Mouse (Mus musculus) limb, embryonic 12.5 days (tissue): ENCODE measurements around the gene Kif17. TPM values are rescaled to one million over a fixed set of nuclear protein-coding genes. Genes with fewer than 3 reads are reported as not detected.

Experiments
- ATAC-seq: fragments of 200-750 bp; cut with Nextera tagmentation; 2 replicates; pipeline ENCODE4 v1.8.0; 2017; ENCODE audit warnings: low read depth, moderate TSS enrichment; ENCODE audit not compliant: insufficient number of reproducible peaks, insufficient read depth, low FRiP score, low TSS enrichment
- H3K27ac ChIP-seq: fragments of 300-500 bp; sonication (generic); 2 replicates; pipeline ENCODE4 v1.5.1; 2016; ENCODE audit warnings: mild to moderate bottlenecking, moderate library complexity
- H3K27me3 ChIP-seq: fragments of 300-500 bp; sonication (generic); 2 replicates; pipeline ENCODE4 v1.6.1; 2016; ENCODE audit warnings: mild to moderate bottlenecking, moderate library complexity
- H3K36me3 ChIP-seq: fragments of 300-500 bp; sonication (generic); 2 replicates; pipeline ENCODE4 v1.6.1; 2016; ENCODE audit warnings: mild to moderate bottlenecking, moderate library complexity
- H3K4me1 ChIP-seq: fragments of 300-500 bp; sonication (generic); replicated peaks from 2 replicates; pipeline ENCODE4 v1.6.1; 2016
- H3K4me2 ChIP-seq: fragments of 300-500 bp; sonication (generic); 2 replicates; pipeline ENCODE4 v1.6.1; 2016; ENCODE audit warnings: mild to moderate bottlenecking, moderate library complexity
- H3K4me3 ChIP-seq: fragments of 300-500 bp; sonication (generic); replicated peaks from 2 replicates; pipeline ENCODE4 v1.5.1; 2016; ENCODE audit warnings: mild to moderate bottlenecking
- H3K9ac ChIP-seq: fragments of 300-500 bp; sonication (generic); replicated peaks from 2 replicates; pipeline ENCODE4 v1.6.1; 2016; ENCODE audit warnings: mild to moderate bottlenecking, moderate library complexity
- H3K9me3 ChIP-seq: fragments of 300-500 bp; sonication (generic); 2 replicates; pipeline ENCODE4 v1.6.1; 2016; ENCODE audit warnings: mild to moderate bottlenecking, moderate library complexity
- WGBS: fragments of 180-500 bp; shearing (Covaris S2); methylation state at CpG from one replicate; pipeline ENCODE4 v1.1.7; 2016; 5-methylcytosine and 5-hydroxymethylcytosine counted together
- microRNA-seq: library from miRNA; unstranded; fragments of <30 nt; microRNA quantifications from one replicate; pipeline ENCODE4, GENCODE M21; 2017
- polyA plus RNA-seq: library from polyadenylated mRNA; unstranded; fragments of >200 nt; fragmentation: Nextera tagmentation; extraction: Ambion mirVana; gene quantifications from 2 replicates; pipeline ENCODE4 v1.2.1, GENCODE M21; 2016

Kif17 gene
- polyA plus RNA-seq, 1 experiment from 2014 or later: 1.3 TPM

GRCm38 (mm10) chr4:138342778-138343177, 92.5 kb downstream of the Kif17 start:
- Histone ChIP-seq H3K9me3 (no peaks in the 10 kb centered on the region), H3K4me2 (no peak overlapping the region), H3K36me3 (no peaks in the 10 kb centered on the region), H3K27me3 (no peaks in the 10 kb centered on the region; the same call in 1 of the 2 replicates), H3K9ac (no peak overlapping the region), H3K4me3 (no peak overlapping the region), H3K4me1 (0 out of 2 replicates have a peak, but pooled peaks cover 3% of the 10 kb centered on the region), H3K27ac (no peak overlapping the region)
- WGBS: 69% methylated on average over 6 of the region's 6 CpGs
- no peak for ATAC-seq

DNA sequence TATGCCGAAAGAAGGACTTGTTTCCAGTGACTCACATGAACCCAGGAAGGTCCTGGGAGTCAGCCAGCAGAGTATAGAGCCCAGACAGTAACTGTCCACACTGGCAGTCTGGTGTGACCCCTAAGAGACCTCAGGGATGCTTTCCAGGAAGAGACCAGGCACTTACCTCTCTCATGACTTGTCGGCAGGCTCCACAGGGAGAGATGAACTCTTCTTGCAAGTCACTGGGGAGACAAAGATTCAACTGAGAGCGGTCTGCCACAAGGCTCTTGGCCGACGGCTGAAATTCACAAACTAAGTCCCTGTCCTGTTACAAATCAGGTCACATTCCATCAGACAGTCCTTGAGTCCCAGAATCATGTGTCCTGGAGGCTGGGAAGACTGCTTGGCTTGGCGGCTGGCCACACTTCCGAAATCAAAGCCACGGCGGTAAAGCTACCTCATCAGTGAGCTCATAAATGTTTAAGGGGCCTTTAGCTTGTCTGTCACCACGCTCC, 93.2 kb downstream of the Kif17 start:
- H3K4me3 ChIP-seq: no peak overlapping the region
- H3K36me3 ChIP-seq: no peaks in the 10 kb centered on the region
- no peak overlapping the region for H3K9ac ChIP-seq
- no peaks in the 10 kb centered on the region; the same call in 1 of the 2 replicates for H3K27me3 ChIP-seq
- H3K4me1 ChIP-seq: 0 out of 2 replicates have a peak, but pooled peaks cover 3% of the 10 kb centered on the region
- ATAC-seq: no peak
- no peaks in the 10 kb centered on the region for H3K9me3 ChIP-seq
- no peak overlapping the region for H3K4me2 ChIP-seq
- H3K27ac ChIP-seq: no peak overlapping the region
- WGBS: 47% methylated on average over 10 of the region's 10 CpGs

DNA sequence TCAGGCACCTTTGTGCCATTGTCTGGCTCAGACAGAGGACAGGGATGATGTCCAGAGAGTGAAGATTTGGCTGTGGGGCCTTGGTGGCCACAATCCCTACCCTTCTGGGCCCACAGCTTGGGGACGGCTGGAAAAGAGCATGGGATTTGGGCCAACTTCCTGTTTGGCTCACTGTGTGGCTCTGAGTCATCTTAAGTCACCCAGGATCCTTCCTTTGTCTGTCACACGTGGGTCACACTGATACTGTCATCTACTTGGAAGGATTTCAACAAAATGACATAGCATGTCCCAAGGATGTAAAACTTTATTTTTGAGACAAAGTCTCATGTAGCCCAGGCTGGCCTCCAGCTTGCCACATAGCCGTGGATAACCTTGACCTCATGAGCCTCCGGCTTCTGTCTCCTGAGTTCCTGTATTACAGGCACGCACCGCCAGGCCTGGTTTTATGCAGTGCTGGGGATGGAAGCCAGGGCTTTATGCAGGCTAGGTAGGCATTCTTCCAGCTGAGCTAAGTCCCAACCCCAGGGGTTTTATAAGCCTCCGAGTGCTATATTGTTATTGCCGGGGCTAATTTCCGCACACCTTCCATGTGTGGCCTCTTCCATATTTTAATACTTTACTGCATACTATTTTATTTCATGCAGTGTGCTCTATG, 94.8 kb downstream of the Kif17 start:
- H3K27ac ChIP-seq: no peak overlapping the region
- 77% methylated on average over 9 of the region's 9 CpGs for WGBS
- no peak for ATAC-seq
- H3K9me3 ChIP-seq: no peaks in the 10 kb centered on the region
- no peak overlapping the region for H3K4me2 ChIP-seq
- H3K36me3 ChIP-seq: no peaks in the 10 kb centered on the region
- H3K9ac ChIP-seq: no peak overlapping the region
- no peak overlapping the region for H3K4me3 ChIP-seq
- no peaks in the 10 kb centered on the region for H3K27me3 ChIP-seq
- 0 out of 2 replicates have a peak, but pooled peaks cover 3% of the 10 kb centered on the region for H3K4me1 ChIP-seq

DNA sequence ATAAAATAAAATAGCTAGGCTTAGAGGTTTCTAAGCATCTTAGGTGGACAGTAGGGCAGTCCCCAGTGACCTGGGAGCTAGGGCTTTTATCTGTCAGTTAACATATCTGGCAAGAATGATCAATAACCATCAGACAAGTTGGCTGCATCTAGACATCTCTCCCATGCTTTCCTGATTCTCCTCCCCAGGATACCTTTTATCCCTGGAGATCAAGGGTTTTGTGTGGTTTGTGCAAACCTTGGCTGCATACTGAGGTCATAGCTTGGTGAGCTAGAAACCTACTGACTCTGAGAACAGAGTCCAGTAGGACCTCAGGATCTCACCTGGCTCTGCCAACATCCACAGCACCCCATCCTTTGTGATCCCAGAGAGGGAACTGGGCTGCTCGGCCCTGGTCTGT, 97.0 kb downstream of the Kif17 start:
- WGBS: 83% methylated on average over 1 of the region's 1 CpGs

GRCm38 (mm10) chr4:138348716-138349115, 98.5 kb downstream of the Kif17 start:
- no peak overlapping the region for H3K4me3 ChIP-seq
- no peak overlapping the region for H3K4me2 ChIP-seq
- no peaks in the 10 kb centered on the region for H3K27me3 ChIP-seq
- no peak overlapping the region for H3K27ac ChIP-seq
- no peaks in the 10 kb centered on the region for H3K9me3 ChIP-seq
- ATAC-seq: no peak
- no peak overlapping the region for H3K9ac ChIP-seq
- no peaks in the 10 kb centered on the region for H3K36me3 ChIP-seq
- H3K4me1 ChIP-seq: no peaks in the 10 kb centered on the region
- 80% methylated on average over 7 of the region's 7 CpGs for WGBS

More for the DNA sequence above, 97.0 kb downstream of the Kif17 start:
- no peaks in the 10 kb centered on the region for H3K27me3 ChIP-seq
- no peak overlapping the region for H3K4me2 ChIP-seq
- H3K36me3 ChIP-seq: no peaks in the 10 kb centered on the region
- H3K9me3 ChIP-seq: no peaks in the 10 kb centered on the region
- no peak for ATAC-seq
- 0 out of 2 replicates have a peak, but pooled peaks cover 3% of the 10 kb centered on the region for H3K4me1 ChIP-seq
- no peak overlapping the region for H3K27ac ChIP-seq
- no peak overlapping the region for H3K9ac ChIP-seq
- H3K4me3 ChIP-seq: no peak overlapping the region

Small RNAs within 50 kb of the gene (microRNA-seq; reads per million reads assigned to microRNA genes)
- gene Gm27646 (not detected), gene Mir7019 (1.6 reads per million)

Other genes starting within 250 kb of the Kif17 start
- gene Hp1bp3, start 34.1 kb upstream of the Kif17 start, polyA plus RNA-seq: 193 and 207 TPM in 2 replicates
- gene Sh2d5, start within 50 bp of the Kif17 start, polyA plus RNA-seq: 0.87 and 1.9 TPM in 2 replicates
- gene Ddost, start 54.3 kb downstream of the Kif17 start, polyA plus RNA-seq: 289 and 299 TPM in 2 replicates
- 55.8 and 57.4 TPM in 2 replicates for gene Pink1, start 75.9 kb downstream of the Kif17 start, polyA plus RNA-seq
- gene Cda, start 117.6 kb downstream of the Kif17 start, polyA plus RNA-seq: 4.0 and 4.2 TPM in 2 replicates
- not detected in 2 replicates for gene Fam43b, start 146.1 kb downstream of the Kif17 start, polyA plus RNA-seq
- gene Mul1, start 184.2 kb downstream of the Kif17 start, polyA plus RNA-seq: 15.4 and 20.8 TPM in 2 replicates
- gene Camk2n1, start 203.9 kb downstream of the Kif17 start, polyA plus RNA-seq: 1.2 and 1.6 TPM in 2 replicates